Mouse (Mus musculus) CH12.LX (cell line): ENCODE results near the gene Mtg1. TPM values are rescaled to one million over a fixed set of nuclear protein-coding genes. Genes with fewer than 3 reads are reported as not detected.

ENCODE experiments used
- DNase-seq: peaks from one replicate; pipeline ENCODE4 v3.0.0-alpha.2; 2013; ENCODE audit errors: extremely low read depth
- H3K27ac ChIP-seq: 2 replicates; pipeline ENCODE4 v1.5.1; 2012; ENCODE audit warnings: low read depth, mild to moderate bottlenecking, control low read depth, moderate library complexity; ENCODE audit not compliant: insufficient read depth
- H3K27me3 ChIP-seq: replicated peaks from 2 replicates; pipeline ENCODE3; 2012; ENCODE audit warnings: inconsistent platforms
- H3K36me3 ChIP-seq, 2 experiments: replicated peaks in 1 of 2; 2 replicates each; pipeline versions ENCODE3 to v1.6.1; 2012; ENCODE audit warnings: inconsistent platforms in 1 of 2, low read length in 1 of 2, mild to moderate bottlenecking in 1 of 2, mixed read lengths in 1 of 2, moderate library complexity in 1 of 2; ENCODE audit not compliant: control insufficient read depth in 1 of 2, insufficient read depth in 1 of 2
- H3K4me1 ChIP-seq, 2 experiments: 2 replicates each; pipeline ENCODE4 v1.6.1; 2012; ENCODE audit warnings: inconsistent platforms in 1 of 2, moderate library complexity in 1 of 2; ENCODE audit not compliant: insufficient read depth in 2 of 2, control insufficient read depth in 1 of 2
- H3K4me2 ChIP-seq: 2 replicates; pipeline ENCODE4 v1.6.1; 2012; ENCODE audit warnings: low read depth, mild to moderate bottlenecking, control low read depth; ENCODE audit not compliant: poor library complexity, insufficient read depth, severe bottlenecking
- H3K4me3 ChIP-seq, 3 experiments: fragments of 150-350 bp in 1 of 3; sonication (generic) in 1 of 3; replicated peaks in 1 of 3; 2 replicates each; pipeline versions ENCODE3 to v1.5.1; 2011 to 2012; ENCODE audit warnings: low read depth in 2 of 3, low read length in 2 of 3, mild to moderate bottlenecking in 2 of 3, moderate library complexity in 2 of 3, control low read depth in 1 of 3, improper control_type of control experiment in 1 of 3, inconsistent platforms in 1 of 3, mixed read lengths in 1 of 3; ENCODE audit not compliant: poor library complexity in 1 of 3
- H3K79me2 ChIP-seq: replicated peaks from 2 replicates; pipeline ENCODE4 v1.6.1; 2012; ENCODE audit warnings: mild to moderate bottlenecking, moderate library complexity; ENCODE audit not compliant: control insufficient read depth, poor library complexity, insufficient read depth, severe bottlenecking; ENCODE audit errors: extremely low read depth
- H3K9ac ChIP-seq: 2 replicates; pipeline ENCODE4 v1.6.1; 2012; ENCODE audit warnings: low read depth, mild to moderate bottlenecking, control low read depth, moderate library complexity; ENCODE audit not compliant: insufficient read depth
- H3K9me3 ChIP-seq: replicated peaks from 2 replicates; pipeline ENCODE3; 2012; ENCODE audit warnings: low read length, inconsistent platforms, mixed read lengths
- CHD2 ChIP-seq: IDR thresholded peaks from 2 replicates; pipeline ENCODE4 v1.6.1; 2011; ENCODE audit warnings: low read length, improper control_type of control experiment
- E2F4 ChIP-seq: IDR thresholded peaks from 2 replicates; pipeline ENCODE4 v1.6.1; 2011; ENCODE audit warnings: low read depth, low read length, improper control_type of control experiment; ENCODE audit not compliant: insufficient replicate concordance
- EP300 ChIP-seq: IDR thresholded peaks from 2 replicates; pipeline ENCODE4 v1.6.1; 2011; ENCODE audit warnings: low read length, improper control_type of control experiment
- ETS1 ChIP-seq: conservative IDR thresholded peaks from 2 replicates; pipeline ENCODE4 v1.6.1; 2012; ENCODE audit warnings: low read depth, mild to moderate bottlenecking, inconsistent platforms, low read length, improper control_type of control experiment, moderate library complexity
- GABPA ChIP-seq: IDR thresholded peaks from 2 replicates; pipeline ENCODE4 v1.6.1; 2012; ENCODE audit warnings: low read depth, low read length, improper control_type of control experiment, inconsistent platforms; ENCODE audit not compliant: insufficient replicate concordance
- JUND ChIP-seq: conservative IDR thresholded peaks from 2 replicates; pipeline ENCODE4 v1.6.1; 2011; ENCODE audit warnings: low read depth, low read length, improper control_type of control experiment
- MAFK ChIP-seq: IDR thresholded peaks from 2 replicates; pipeline ENCODE4 v1.6.1; 2011; ENCODE audit warnings: low read length, improper control_type of control experiment; ENCODE audit not compliant: insufficient replicate concordance
- MXI1 ChIP-seq: IDR thresholded peaks from 2 replicates; pipeline ENCODE4 v1.6.1; 2011; ENCODE audit warnings: mild to moderate bottlenecking, low read depth, low read length, improper control_type of control experiment
- MYC ChIP-seq: IDR thresholded peaks from 2 replicates; pipeline ENCODE4 v1.6.1; 2011; ENCODE audit warnings: low read depth, mild to moderate bottlenecking, improper control_type of control experiment, low read length
- NRF1 ChIP-seq: IDR thresholded peaks from 2 replicates; pipeline ENCODE4 v1.6.1; 2014; ENCODE audit warnings: low read depth, mild to moderate bottlenecking, inconsistent platforms, low read length, improper control_type of control experiment, moderate library complexity
- POLR2A ChIP-seq: IDR thresholded peaks from 2 replicates; pipeline ENCODE4 v1.6.1; 2011; ENCODE audit warnings: low read depth, mild to moderate bottlenecking, improper control_type of control experiment, low read length
- TCF12 ChIP-seq: IDR thresholded peaks from 2 replicates; pipeline ENCODE4 v1.6.1; 2014; ENCODE audit warnings: low read depth, mild to moderate bottlenecking, inconsistent platforms, low read length, improper control_type of control experiment
- UBTF ChIP-seq: IDR thresholded peaks from 2 replicates; pipeline ENCODE4 v1.6.1; 2012; ENCODE audit warnings: low read depth, mild to moderate bottlenecking, inconsistent platforms, low read length, improper control_type of control experiment, moderate library complexity
- USF1 ChIP-seq: IDR thresholded peaks from 2 replicates; pipeline ENCODE4 v1.6.1; 2014; ENCODE audit warnings: low read depth, mild to moderate bottlenecking, inconsistent platforms, low read length, improper control_type of control experiment
- USF2 ChIP-seq: conservative IDR thresholded peaks from 2 replicates; pipeline ENCODE4 v1.6.1; 2011; ENCODE audit warnings: low read depth, low read length, improper control_type of control experiment
- ZNF384 ChIP-seq: IDR thresholded peaks from 2 replicates; pipeline ENCODE4 v1.6.1; 2012; ENCODE audit warnings: low read depth, low read length, improper control_type of control experiment, inconsistent platforms
- dilution Hi-C: fragments of 300-500 bp; cut with MboI; formaldehyde crosslinking; loops from 2 replicates; pipeline ENCODE4 v1.14.3; 2020; ENCODE audit warnings: low sequenced_read_pairs; ENCODE audit not compliant: extremely low pct_unique_long_range_greater_than_20kb, extremely low pct_ligation_motif_present
- in situ Hi-C: fragments of 300-500 bp; cut with MboI; formaldehyde crosslinking; loops from 3 replicates; pipeline ENCODE4 v1.14.3; 2019; ENCODE audit warnings: low sequenced_read_pairs, low pct_ligation_motif_present, low pct_unique_long_range_greater_than_20kb, mixed read lengths
- polyA plus RNA-seq: library from polyadenylated mRNA; unstranded; fragments of >175 nt; gene quantifications from 2 replicates; pipeline ENCODE4 v1.2.1, GENCODE M21; 2012; ENCODE audit warnings: low read depth; ENCODE audit not compliant: insufficient read length
- total RNA-seq, 2 experiments: library from RNA; depleted of rRNA; stranded (reverse); fragments of 300-350 nt in 1 of 2; fragments of >200 nt in 1 of 2; gene quantifications; 2 replicates each; pipeline ENCODE4 v1.2.3; 2012 to 2014

Mtg1 gene
- total and polyA plus RNA-seq, 3 experiments: 26.6 to 39.8 (median 29.4) TPM

- H3K27ac ChIP-seq: no peak overlapping the region
- H3K4me3 ChIP-seq: no peak overlapping the region
- TF ChIP-seq MXI1 (no peak), MAFK (no peak), ZNF384 (no peak), MYC (no peak)
- no peaks in the 10 kb centered on the region for H3K36me3 ChIP-seq
- dilution Hi-C loops (no loop called here), in situ Hi-C loops (loop anchor here (5.0 to 25.0 kb wide), 2 partner anchors 41 to 741 kb away; partner anchors contain the start of genes Mtg1, Odf3, Scgb1c1 and Urah)
- no peaks in the 10 kb centered on the region for H3K79me2 ChIP-seq
- H3K9ac ChIP-seq: no peak overlapping the region
- no peaks in the 10 kb centered on the region for H3K27me3 ChIP-seq
- H3K9me3 ChIP-seq: no peaks in the 10 kb centered on the region
- DNase-seq: no peak
- H3K4me1 ChIP-seq: peaks cover 0 to 10% of the 10 kb centered on the region in 2 experiments; a peak in 1 of 4 replicates
- H3K4me2 ChIP-seq: no peak overlapping the region
Measured at GRCm38 (mm10) chr7:140096055-140096454, 41.3 kb upstream of the Mtg1 start.

- Histone ChIP-seq H3K27ac (no peak overlapping the region), H3K9ac (no peak overlapping the region), H3K79me2 (no peaks in the 10 kb centered on the region), H3K27me3 (no peaks in the 10 kb centered on the region), H3K4me2 (no peak overlapping the region), H3K4me3 (no peak overlapping the region), H3K4me1 (peaks cover 0 to 10% of the 10 kb centered on the region in 2 experiments; a peak in 1 of 4 replicates), H3K36me3 (no peaks in the 10 kb centered on the region), H3K9me3 (no peaks in the 10 kb centered on the region)
- in situ Hi-C loops: loop anchor here (5.0 to 25.0 kb wide), 2 partner anchors 39 to 739 kb away; partner anchors contain the start of genes Mtg1, Odf3, Scgb1c1 and Urah
- DNase-seq: no peak
- no peak for TF ChIP-seq NRF1
- TF ChIP-seq EP300: no peak
- no peak for TF ChIP-seq CHD2
- no peak for TF ChIP-seq E2F4
- no peak for TF ChIP-seq GABPA
- TF ChIP-seq USF2: no peak
- TF ChIP-seq ETS1: no peak
- dilution Hi-C loops: no loop called here
Measured at GRCm38 (mm10) chr7:140098466-140098865, 38.9 kb upstream of the Mtg1 start.

DNA sequence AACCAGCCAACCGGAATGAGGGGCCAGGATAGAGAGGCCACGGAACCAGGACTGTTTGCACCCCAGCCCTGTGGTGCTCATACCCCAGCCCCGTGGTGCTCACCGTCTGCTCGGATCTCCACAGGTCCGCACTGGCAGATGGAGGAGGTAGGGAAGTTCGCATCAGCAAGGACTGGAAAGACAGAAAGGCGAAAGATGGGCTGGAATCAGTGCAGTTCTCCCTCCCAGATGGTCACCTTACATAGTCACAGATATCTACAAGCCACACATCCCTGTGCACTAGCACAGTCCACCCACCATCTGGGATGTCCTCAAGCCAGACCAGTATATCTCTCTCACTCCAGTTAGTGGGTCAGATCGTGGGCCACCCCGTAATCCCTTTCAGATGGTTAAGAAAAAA, 35.9 kb upstream of the Mtg1 start:
- dilution Hi-C loops (no loop called here), in situ Hi-C loops (no loop called here)
- Histone ChIP-seq H3K9ac (no peak overlapping the region), H3K4me1 (peaks cover 0 to 6% of the 10 kb centered on the region in 2 experiments; a peak in 1 of 4 replicates), H3K4me2 (no peak overlapping the region), H3K27ac (no peak overlapping the region), H3K9me3 (no peaks in the 10 kb centered on the region), H3K4me3 (no peak overlapping the region), H3K79me2 (no peaks in the 10 kb centered on the region), H3K27me3 (no peaks in the 10 kb centered on the region), H3K36me3 (peaks cover 9 to 20% of the 10 kb centered on the region in 2 experiments)
- no peak for DNase-seq
- TF ChIP-seq USF1 (no peak), TCF12 (no peak), JUND (no peak), POLR2A (no peak), MXI1 (no peak), GABPA (no peak), UBTF (no peak), E2F4 (no peak), MYC (no peak)
